Mouse (Mus musculus): ENCODE measurements around the gene Ttc28. TPM values are rescaled to one million over a fixed set of nuclear protein-coding genes. Genes with fewer than 3 reads are reported as not detected.

The Ttc28 gene
- total and polyA plus RNA-seq, 3 experiments = 1.1 to 1.8 TPM; not detected in 1

DNA sequence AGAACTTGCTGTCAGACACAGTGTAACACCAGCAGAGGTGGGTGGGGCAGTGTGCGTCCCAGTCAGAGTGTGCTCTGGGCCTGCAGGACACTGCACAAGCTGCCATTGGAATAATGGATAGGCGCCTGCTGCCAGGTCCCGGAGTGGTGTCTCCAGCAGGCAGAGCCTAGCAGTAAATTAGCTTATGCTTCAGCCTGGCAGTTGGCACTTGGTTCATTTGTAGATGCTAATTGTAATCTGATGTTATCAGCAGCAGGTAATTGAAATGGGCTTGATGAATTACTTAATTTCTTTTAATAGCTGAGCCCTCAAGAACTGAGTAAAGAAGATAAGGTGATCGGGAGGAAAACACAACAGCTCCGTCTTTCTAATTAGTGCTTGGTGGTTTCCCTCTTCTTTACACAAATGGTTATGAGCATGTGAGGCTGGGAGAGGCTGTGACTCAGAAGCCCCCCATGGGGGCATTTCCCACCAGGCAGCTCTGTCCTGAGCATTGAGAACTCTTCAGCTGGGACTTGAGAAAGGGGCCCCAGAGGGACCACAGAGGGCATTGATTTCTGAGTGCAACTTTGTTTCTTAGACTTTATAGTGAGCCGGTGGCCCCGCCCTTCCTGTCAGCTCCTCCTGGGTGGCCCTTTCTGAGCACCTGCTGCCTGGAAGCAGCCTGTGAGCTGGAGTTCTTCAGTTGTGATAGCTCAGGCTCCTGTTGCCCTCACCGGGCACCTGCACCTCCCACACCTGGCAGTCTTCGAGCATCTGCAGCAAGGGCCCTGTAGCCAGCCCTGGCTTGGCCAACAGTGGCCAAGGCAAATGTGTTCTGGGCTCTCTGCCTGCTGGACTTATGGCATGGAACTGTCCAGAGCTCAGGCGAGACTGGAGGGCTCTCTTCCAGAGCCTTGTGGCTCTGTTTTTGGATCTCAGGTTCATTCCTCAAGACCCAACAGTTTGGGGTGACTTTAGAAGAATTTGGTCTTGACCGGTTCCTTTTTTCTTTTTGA is 316.2 kb downstream of the Ttc28 start:
- H3K9ac ChIP-seq (ENCODE audit: control insufficient read depth, low read depth, low read length, poor library complexity, severe bottlenecking) = no peak overlapping the region
- H3K27me3 ChIP-seq (ENCODE audit: control insufficient read depth in 1 of 2, insufficient read depth in 2 of 2, low read length in 2 of 2) = no peaks in the 10 kb centered on the region
- H3K79me2 ChIP-seq (ENCODE audit: control insufficient read depth, insufficient read depth, low read length, poor library complexity) = no peaks in the 10 kb centered on the region
- H3K27ac ChIP-seq (ENCODE audit: control insufficient read depth, low read depth, low read length) = no peak overlapping the region
- TF ChIP-seq CTCF (IDR thresholded peaks at IDR 0.05 in 2 of 3, conservative IDR thresholded peaks at IDR 0.05 in 1 of 3; ENCODE audit: control insufficient read depth in 1 of 3, insufficient read depth in 1 of 3, low read depth in 2 of 3, low read length in 3 of 3, poor library complexity in 1 of 3, severe bottlenecking in 1 of 3) (no peak), TAL1 (IDR thresholded peaks at IDR 0.05; ENCODE audit: low read length) (no peak), MAX (IDR thresholded peaks at IDR 0.05; ENCODE audit: low read length) (no peak), SMC3 (IDR thresholded peaks at IDR 0.05; ENCODE audit: low read depth, low read length) (no peak), UBTF (IDR thresholded peaks at IDR 0.05; ENCODE audit: borderline replicate concordance, insufficient read depth, low read depth, low read length) (no peak), NRF1 (IDR thresholded peaks at IDR 0.05; ENCODE audit: insufficient read depth, low read depth, low read length, poor library complexity, severe bottlenecking) (no peak), TCF12 (IDR thresholded peaks at IDR 0.05; ENCODE audit: low read depth, low read length) (no peak), USF2 (IDR thresholded peaks at IDR 0.05; ENCODE audit: borderline replicate concordance in 1 of 2, insufficient read depth in 1 of 2, low read depth in 1 of 2, low read length in 2 of 2) (no peak), POLR2A (IDR thresholded peaks at IDR 0.05; ENCODE audit: control insufficient read depth in 1 of 2, insufficient read depth in 1 of 2, low read depth in 1 of 2, low read length in 2 of 2, poor library complexity in 1 of 2) (no peak)
- H3K9me3 ChIP-seq (replicated peaks; ENCODE audit: insufficient read depth, low read length) = no peaks in the 10 kb centered on the region
- no peak for DNase-seq (ENCODE audit: low read depth, low spot score)
- H3K4me1 ChIP-seq (ENCODE audit: control insufficient read depth in 1 of 2, insufficient read depth in 2 of 2, low read length in 2 of 2) = no peaks in the 10 kb centered on the region
- H3K4me3 ChIP-seq (ENCODE audit: control insufficient read depth in 1 of 2, insufficient read depth in 1 of 2, low read depth in 2 of 2, low read length in 2 of 2) = no peak overlapping the region
- H3K36me3 ChIP-seq (ENCODE audit: control insufficient read depth in 1 of 2, insufficient read depth in 2 of 2, low read length in 2 of 2) = no peaks in the 10 kb centered on the region

DNA sequence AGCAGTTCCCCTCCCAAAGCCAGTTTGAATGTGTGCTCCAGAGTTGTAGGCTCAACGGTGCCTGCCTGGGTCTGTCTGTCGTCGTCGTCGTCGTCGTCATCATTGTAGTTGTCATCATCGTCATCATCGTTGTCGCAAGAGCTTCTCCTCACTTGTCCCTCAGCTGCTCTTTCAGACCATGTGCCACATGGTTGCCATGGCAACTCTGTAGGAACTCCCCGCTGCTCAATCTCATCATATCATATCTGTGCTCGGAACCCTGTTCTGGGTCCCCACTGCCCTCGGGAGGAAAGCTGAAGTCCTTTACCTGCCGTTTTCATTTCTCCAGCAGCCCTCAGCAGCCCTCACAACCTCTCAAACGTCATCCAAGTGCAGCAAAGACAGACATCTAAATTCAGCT is 318.1 kb downstream of the Ttc28 start:
- no peak for DNase-seq (ENCODE audit: low read depth, low spot score)

More for the DNA sequence above, 318.1 kb downstream of the Ttc28 start:
- Histone ChIP-seq H3K27ac (ENCODE audit: control insufficient read depth, low read depth, low read length) (no peak overlapping the region), H3K27me3 (ENCODE audit: control insufficient read depth in 1 of 2, insufficient read depth in 2 of 2, low read length in 2 of 2) (no peaks in the 10 kb centered on the region), H3K4me3 (ENCODE audit: control insufficient read depth in 1 of 2, insufficient read depth in 1 of 2, low read depth in 2 of 2, low read length in 2 of 2) (no peak overlapping the region), H3K9ac (ENCODE audit: control insufficient read depth, low read depth, low read length, poor library complexity, severe bottlenecking) (no peak overlapping the region), H3K36me3 (ENCODE audit: control insufficient read depth in 1 of 2, insufficient read depth in 2 of 2, low read length in 2 of 2) (no peaks in the 10 kb centered on the region), H3K9me3 (replicated peaks; ENCODE audit: insufficient read depth, low read length) (no peaks in the 10 kb centered on the region), H3K79me2 (ENCODE audit: control insufficient read depth, insufficient read depth, low read length, poor library complexity) (no peaks in the 10 kb centered on the region), H3K4me1 (ENCODE audit: control insufficient read depth in 1 of 2, insufficient read depth in 2 of 2, low read length in 2 of 2) (no peaks in the 10 kb centered on the region)
- TF ChIP-seq NRF1 (IDR thresholded peaks at IDR 0.05; ENCODE audit: insufficient read depth, low read depth, low read length, poor library complexity, severe bottlenecking) (no peak), BHLHE40 (IDR thresholded peaks at IDR 0.05; ENCODE audit: borderline replicate concordance, low read depth, low read length) (no peak), E2F4 (IDR thresholded peaks at IDR 0.05; ENCODE audit: borderline replicate concordance, low read depth, low read length) (no peak), USF1 (IDR thresholded peaks at IDR 0.05; ENCODE audit: low read depth, low read length) (no peak), USF2 (IDR thresholded peaks at IDR 0.05; ENCODE audit: borderline replicate concordance in 1 of 2, insufficient read depth in 1 of 2, low read depth in 1 of 2, low read length in 2 of 2) (no peak), EP300 (IDR thresholded peaks at IDR 0.05; ENCODE audit: low read depth in 1 of 2, low read length in 2 of 2) (no peak), MXI1 (IDR thresholded peaks at IDR 0.05; ENCODE audit: low read depth, low read length) (no peak), ZKSCAN1 (IDR thresholded peaks at IDR 0.05; ENCODE audit: low read depth, low read length) (no peak), CHD2 (IDR thresholded peaks at IDR 0.05; ENCODE audit: low read length) (no peak), ZMIZ1 (IDR thresholded peaks at IDR 0.05; ENCODE audit: low read depth, low read length) (no peak), MAZ (IDR thresholded peaks at IDR 0.05; ENCODE audit: low read depth, low read length) (no peak), TCF12 (IDR thresholded peaks at IDR 0.05; ENCODE audit: low read depth, low read length) (no peak), ZC3H11A (IDR thresholded peaks at IDR 0.05; ENCODE audit: low read depth, low read length) (no peak), GABPA (IDR thresholded peaks at IDR 0.05; ENCODE audit: low read depth, low read length) (no peak), GATA1 (IDR thresholded peaks at IDR 0.05; ENCODE audit: low read depth, low read length) (no peak), SIN3A (IDR thresholded peaks at IDR 0.05; ENCODE audit: low read length) (no peak), JUND (IDR thresholded peaks at IDR 0.05; ENCODE audit: low read depth, low read length) (no peak), KAT2A (conservative IDR thresholded peaks at IDR 0.05; ENCODE audit: low read depth, low read length) (no peak)

All from MEL (cell line).